Mouse (Mus musculus) kidney, postnatal 0 days (tissue): ENCODE measurements at regions not wholly inside any gene's neighbourhood (a gene's known extent, or its start where the extent isn't known, plus 50 kb on each side); places are given as distances from the start of the nearest gene placed in this dataset.

Experiments
- ATAC-seq: fragments of 200-750 bp; cut with Nextera tagmentation; replicated peaks from 2 replicates; pipeline ENCODE4 v1.8.0; 2017; ENCODE audit warnings: low read depth, moderate number of reproducible peaks, moderate TSS enrichment, moderate library complexity; ENCODE audit not compliant: low FRiP score
- DNase-seq: peaks from one replicate; pipeline ENCODE4 v3.0.0-alpha.2; 2016; ENCODE audit warnings: low spot score
- H3K27ac ChIP-seq: fragments of 300-500 bp; sonication (generic); 2 replicates; pipeline ENCODE4 v1.5.1; 2014; ENCODE audit warnings: mild to moderate bottlenecking
- H3K27me3 ChIP-seq: fragments of 300-500 bp; sonication (generic); 2 replicates; pipeline ENCODE4 v1.6.1; 2014; ENCODE audit warnings: low read length, mixed read lengths; ENCODE audit not compliant: insufficient read depth
- H3K36me3 ChIP-seq: fragments of 300-500 bp; sonication (generic); 2 replicates; pipeline ENCODE4 v1.6.1; 2014; ENCODE audit warnings: low read length, mixed read lengths; ENCODE audit not compliant: insufficient read depth
- H3K4me1 ChIP-seq: fragments of 300-500 bp; sonication (generic); replicated peaks from 2 replicates; pipeline ENCODE4 v1.6.1; 2014; ENCODE audit warnings: antibody characterized with exemption, low read length, mixed read lengths; ENCODE audit not compliant: insufficient read depth
- H3K4me2 ChIP-seq: fragments of 300-500 bp; sonication (generic); 2 replicates; pipeline ENCODE4 v1.6.1; 2014; ENCODE audit warnings: mild to moderate bottlenecking, low read length, moderate library complexity, mixed read lengths
- H3K4me3 ChIP-seq: fragments of 300-500 bp; sonication (generic); replicated peaks from 2 replicates; pipeline ENCODE4 v1.5.1; 2014; ENCODE audit warnings: low read depth, low read length
- H3K9ac ChIP-seq: fragments of 300-500 bp; sonication (generic); 2 replicates; pipeline ENCODE4 v1.6.1; 2014; ENCODE audit warnings: low read depth, low read length
- H3K9me3 ChIP-seq: fragments of 300-500 bp; sonication (generic); replicated peaks from 2 replicates; pipeline ENCODE4 v1.6.1; 2016; ENCODE audit warnings: low read length, inconsistent platforms, mixed read lengths
- CTCF ChIP-seq: IDR thresholded peaks from 2 replicates; pipeline ENCODE4 v1.5.1; 2016; ENCODE audit warnings: antibody characterized with exemption, low read depth, mild to moderate bottlenecking, moderate library complexity
- WGBS: fragments of 180-500 bp; shearing (Covaris S2); extraction: QIAGEN DNeasy Blood & Tissue Kit; methylation state at CpG from one replicate; pipeline ENCODE4 v1.1.7; 2014; 5-methylcytosine and 5-hydroxymethylcytosine counted together

- ATAC-seq = no peak
- DNase-seq = peak; percentile 23
- WGBS = 52% methylated on average over 12 of the region's 12 CpGs
- Histone ChIP-seq H3K27ac (no peak overlapping the region), H3K4me2 (no peak overlapping the region), H3K36me3 (no peaks in the 10 kb centered on the region), H3K9me3 (no peaks in the 10 kb centered on the region), H3K4me1 (no peaks in the 10 kb centered on the region), H3K9ac (no peak overlapping the region), H3K4me3 (no peak overlapping the region), H3K27me3 (no peaks in the 10 kb centered on the region)
- no peak for TF ChIP-seq CTCF
Measured at GRCm38 (mm10) chr8:26441268-26442030, 322.1 kb downstream of the Gm45692 start.

- ATAC-seq (no peak), DNase-seq (peak; percentile 81)
- Histone ChIP-seq H3K4me1 (no peaks in the 10 kb centered on the region), H3K4me3 (no peak overlapping the region), H3K27ac (no peak overlapping the region), H3K36me3 (no peaks in the 10 kb centered on the region), H3K9me3 (no peaks in the 10 kb centered on the region), H3K9ac (no peak overlapping the region), H3K27me3 (no peaks in the 10 kb centered on the region), H3K4me2 (no peak overlapping the region)
- TF ChIP-seq CTCF = peak; percentile 80
- 47% methylated on average over 4 of the region's 4 CpGs for WGBS
Measured at GRCm38 (mm10) chr8:26443041-26443440, 323.7 kb downstream of the Gm45692 start.

GRCm38 (mm10) chr8:26443735-26444134, 324.4 kb downstream of the Gm45692 start:
- H3K9me3 ChIP-seq = no peaks in the 10 kb centered on the region
- H3K4me2 ChIP-seq = no peak overlapping the region
- H3K27me3 ChIP-seq = no peaks in the 10 kb centered on the region
- no peak for TF ChIP-seq CTCF
- 92% methylated on average over 11 of the region's 11 CpGs for WGBS
- ATAC-seq = no peak
- H3K4me3 ChIP-seq = no peak overlapping the region
- no peak overlapping the region for H3K9ac ChIP-seq
- DNase-seq = no peak
- H3K4me1 ChIP-seq = no peaks in the 10 kb centered on the region
- H3K27ac ChIP-seq = no peak overlapping the region
- no peaks in the 10 kb centered on the region for H3K36me3 ChIP-seq

- H3K4me1 ChIP-seq = no peaks in the 10 kb centered on the region
- no peak overlapping the region for H3K27ac ChIP-seq
- H3K9ac ChIP-seq = no peak overlapping the region
- TF ChIP-seq CTCF = no peak
- no peak overlapping the region for H3K4me2 ChIP-seq
- H3K36me3 ChIP-seq = no peaks in the 10 kb centered on the region
- no peak for ATAC-seq
- H3K27me3 ChIP-seq = no peaks in the 10 kb centered on the region
- DNase-seq = no peak
- no peak overlapping the region for H3K4me3 ChIP-seq
- WGBS = 69% methylated on average over 4 of the region's 4 CpGs
- no peaks in the 10 kb centered on the region for H3K9me3 ChIP-seq
Measured at GRCm38 (mm10) chr8:26445991-26446390, 326.7 kb downstream of the Gm45692 start.

GRCm38 (mm10) chr8:26447886-26448640, 328.7 kb downstream of the Gm45692 start:
- H3K27ac ChIP-seq = no peak overlapping the region
- H3K27me3 ChIP-seq = no peaks in the 10 kb centered on the region
- H3K4me1 ChIP-seq = no peaks in the 10 kb centered on the region
- H3K9me3 ChIP-seq = no peaks in the 10 kb centered on the region
- H3K9ac ChIP-seq = no peak overlapping the region
- 79% methylated on average over 8 of the region's 8 CpGs for WGBS
- no peak for TF ChIP-seq CTCF
- H3K36me3 ChIP-seq = no peaks in the 10 kb centered on the region
- no peak for DNase-seq
- no peak overlapping the region for H3K4me2 ChIP-seq
- H3K4me3 ChIP-seq = no peak overlapping the region
- no peak for ATAC-seq

GRCm38 (mm10) chr8:26449291-26449690, 330.0 kb downstream of the Gm45692 start:
- H3K4me3 ChIP-seq = no peak overlapping the region
- no peak overlapping the region for H3K4me2 ChIP-seq
- no peak for TF ChIP-seq CTCF
- H3K4me1 ChIP-seq = no peaks in the 10 kb centered on the region
- no peaks in the 10 kb centered on the region for H3K9me3 ChIP-seq
- no peak overlapping the region for H3K9ac ChIP-seq
- H3K36me3 ChIP-seq = no peaks in the 10 kb centered on the region
- ATAC-seq (no peak), DNase-seq (no peak)
- H3K27me3 ChIP-seq = no peaks in the 10 kb centered on the region
- WGBS = 94% methylated on average over 7 of the region's 7 CpGs
- no peak overlapping the region for H3K27ac ChIP-seq
